Mouse (Mus musculus): ENCODE data around the gene Spryd4. TPM values are rescaled to one million over a fixed set of nuclear protein-coding genes. Genes with fewer than 3 reads are reported as not detected.
A peak's percentile ranks its signal among the peaks of the same experiment; 100 is the strongest.
"Not testable (repeated sequence)": the region's sequence is repeated elsewhere in the genome, so short reads cannot be mapped to it uniquely, and the experiment has no call there.

The Spryd4 gene
- total and polyA plus RNA-seq, 3 experiments = 17.2 to 19.6 TPM; not detected in 1

GRCm38 (mm10) chr10:128211390-128212108, at the start of gene Spryd4 (continued):
- 0 out of 2 replicates have a peak, but pooled peaks have one; percentile 28 for TF ChIP-seq E2F4 (IDR thresholded peaks at IDR 0.05; ENCODE audit: borderline replicate concordance, low read depth, low read length)
- TF ChIP-seq RCOR1 (IDR thresholded peaks at IDR 0.05; ENCODE audit: low read depth, low read length) = peak; percentile 42
- 0 out of 4 replicates have a peak, but pooled peaks of 1 of the 2 experiments have one; percentile 30 for TF ChIP-seq EP300 (IDR thresholded peaks at IDR 0.05; ENCODE audit: low read depth in 1 of 2, low read length in 2 of 2)
- no peak for TF ChIP-seq ZC3H11A (IDR thresholded peaks at IDR 0.05; ENCODE audit: low read depth, low read length)

- not testable (repeated sequence) for H3K27me3 ChIP-seq (ENCODE audit: control insufficient read depth in 1 of 2, insufficient read depth in 2 of 2, low read length in 2 of 2); H3K4me3 ChIP-seq (ENCODE audit: control insufficient read depth in 1 of 2, insufficient read depth in 1 of 2, low read depth in 2 of 2, low read length in 2 of 2); H3K27ac ChIP-seq (ENCODE audit: control insufficient read depth, low read depth, low read length); H3K9ac ChIP-seq (ENCODE audit: control insufficient read depth, low read depth, low read length, poor library complexity, severe bottlenecking); H3K36me3 ChIP-seq (ENCODE audit: control insufficient read depth in 1 of 2, insufficient read depth in 2 of 2, low read length in 2 of 2); DNase-seq (ENCODE audit: low read depth, low spot score); H3K79me2 ChIP-seq (ENCODE audit: control insufficient read depth, insufficient read depth, low read length, poor library complexity); H3K9me3 ChIP-seq (replicated peaks; ENCODE audit: insufficient read depth, low read length)
- peaks cover 0 to 16% of the 10 kb centered on the region in 2 experiments; a peak in 3 of 4 replicates for H3K4me1 ChIP-seq (ENCODE audit: control insufficient read depth in 1 of 2, insufficient read depth in 2 of 2, low read length in 2 of 2)
These were observed 48.8 kb upstream of the Spryd4 start for GRCm38 (mm10) chr10:128260376-128260775.

DNA sequence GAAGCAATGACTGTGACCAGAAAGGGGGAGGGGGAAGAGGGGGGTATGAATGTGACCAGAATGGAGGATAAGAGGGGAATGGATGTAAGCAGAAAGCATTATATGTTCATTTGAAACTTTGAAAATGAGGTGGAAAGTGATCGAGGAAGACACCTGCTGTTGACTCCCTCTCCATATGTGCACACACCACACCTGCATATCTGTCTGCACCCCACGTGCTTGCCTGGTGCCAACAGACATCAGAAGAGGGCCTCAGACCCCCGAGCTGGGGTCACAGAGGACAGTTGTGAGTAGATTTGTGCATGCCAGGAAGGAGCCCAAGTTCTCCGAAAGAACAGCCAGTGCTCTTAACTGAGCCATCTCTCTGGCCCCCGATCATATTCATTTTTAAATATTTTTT, 48.3 kb upstream of the Spryd4 start:
- Histone ChIP-seq H3K9me3 (replicated peaks; ENCODE audit: insufficient read depth, low read length) (no peaks in the 10 kb centered on the region), H3K9ac (ENCODE audit: control insufficient read depth, low read depth, low read length, poor library complexity, severe bottlenecking) (no peak overlapping the region), H3K4me3 (ENCODE audit: control insufficient read depth in 1 of 2, insufficient read depth in 1 of 2, low read depth in 2 of 2, low read length in 2 of 2) (no peak overlapping the region), H3K27ac (ENCODE audit: control insufficient read depth, low read depth, low read length) (no peak overlapping the region), H3K79me2 (ENCODE audit: control insufficient read depth, insufficient read depth, low read length, poor library complexity) (no peaks in the 10 kb centered on the region), H3K36me3 (ENCODE audit: control insufficient read depth in 1 of 2, insufficient read depth in 2 of 2, low read length in 2 of 2) (peaks cover 0 to 6% of the 10 kb centered on the region in 2 experiments; a peak in 2 of 4 replicates), H3K4me1 (ENCODE audit: control insufficient read depth in 1 of 2, insufficient read depth in 2 of 2, low read length in 2 of 2) (peaks cover 0 to 16% of the 10 kb centered on the region in 2 experiments; a peak in 3 of 4 replicates), H3K27me3 (ENCODE audit: control insufficient read depth in 1 of 2, insufficient read depth in 2 of 2, low read length in 2 of 2) (no peaks in the 10 kb centered on the region)
- TF ChIP-seq MXI1 (IDR thresholded peaks at IDR 0.05; ENCODE audit: low read depth, low read length) = no peak
- TF ChIP-seq ZKSCAN1 (IDR thresholded peaks at IDR 0.05; ENCODE audit: low read depth, low read length) = no peak
- no peak for DNase-seq (ENCODE audit: low read depth, low spot score)

- H3K79me2 ChIP-seq (ENCODE audit: control insufficient read depth, insufficient read depth, low read length, poor library complexity) = no peaks in the 10 kb centered on the region
- peaks cover 0 to 16% of the 10 kb centered on the region in 2 experiments; a peak in 3 of 4 replicates for H3K4me1 ChIP-seq (ENCODE audit: control insufficient read depth in 1 of 2, insufficient read depth in 2 of 2, low read length in 2 of 2)
- peak overlapping the region; percentile 39 for H3K27ac ChIP-seq (ENCODE audit: control insufficient read depth, low read depth, low read length)
- peak; percentile 81 for DNase-seq (ENCODE audit: low read depth, low spot score)
- H3K9me3 ChIP-seq (replicated peaks; ENCODE audit: insufficient read depth, low read length) = no peaks in the 10 kb centered on the region
- H3K36me3 ChIP-seq (ENCODE audit: control insufficient read depth in 1 of 2, insufficient read depth in 2 of 2, low read length in 2 of 2) = peaks cover 0 to 6% of the 10 kb centered on the region in 2 experiments; a peak in 2 of 4 replicates
- 0 out of 4 replicates have a peak overlapping the region, but pooled peaks of 1 of the 2 experiments have one; percentile 10 for H3K4me3 ChIP-seq (ENCODE audit: control insufficient read depth in 1 of 2, insufficient read depth in 1 of 2, low read depth in 2 of 2, low read length in 2 of 2)
- H3K27me3 ChIP-seq (ENCODE audit: control insufficient read depth in 1 of 2, insufficient read depth in 2 of 2, low read length in 2 of 2) = no peaks in the 10 kb centered on the region
- peak overlapping the region; percentile 40; the same call in 1 of the 2 replicates for H3K9ac ChIP-seq (ENCODE audit: control insufficient read depth, low read depth, low read length, poor library complexity, severe bottlenecking)
- TF ChIP-seq NRF1 (IDR thresholded peaks at IDR 0.05; ENCODE audit: insufficient read depth, low read depth, low read length, poor library complexity, severe bottlenecking) (no peak), ZMIZ1 (IDR thresholded peaks at IDR 0.05; ENCODE audit: low read depth, low read length) (no peak), MXI1 (IDR thresholded peaks at IDR 0.05; ENCODE audit: low read depth, low read length) (no peak), ETS1 (IDR thresholded peaks at IDR 0.05; ENCODE audit: low read depth, low read length) (peak; percentile 55; the same call in 1 of the 2 replicates), ELF1 (IDR thresholded peaks at IDR 0.05; ENCODE audit: low read depth, low read length) (no peak), MAFK (IDR thresholded peaks at IDR 0.05; ENCODE audit: borderline replicate concordance, low read depth, low read length) (no peak), MYC (IDR thresholded peaks at IDR 0.05; ENCODE audit: low read depth, low read length) (no peak), MEF2A (IDR thresholded peaks at IDR 0.05; ENCODE audit: extremely low read depth, insufficient replicate concordance, low read depth, low read length, poor library complexity, severe bottlenecking) (no peak), TAL1 (IDR thresholded peaks at IDR 0.05; ENCODE audit: low read length) (no peak), SIN3A (IDR thresholded peaks at IDR 0.05; ENCODE audit: low read length) (peak; percentile 56; the same call in 1 of the 2 replicates), TBP (IDR thresholded peaks at IDR 0.05; ENCODE audit: low read depth, low read length) (peak; percentile 72)
These were observed 47.3 kb upstream of the Spryd4 start for GRCm38 (mm10) chr10:128258953-128259352.
